Mouse (Mus musculus) thymus, adult 2 months (tissue): ENCODE data around the gene Cbr4.

Experiments
- CTCF ChIP-seq: fragments of 200-500 bp; IDR thresholded peaks from 2 replicates; pipeline ENCODE4 v1.5.1; 2012; ENCODE audit warnings: mild to moderate bottlenecking, control low read depth, low read length, moderate library complexity, borderline replicate concordance; ENCODE audit not compliant: control insufficient read depth, poor library complexity, insufficient read depth; ENCODE audit errors: extremely low read depth
- POLR2A ChIP-seq: fragments of 200-500 bp; IDR thresholded peaks from 2 replicates; pipeline ENCODE4 v1.6.1; 2012; ENCODE audit warnings: mild to moderate bottlenecking, low read length, control low read depth, moderate library complexity; ENCODE audit not compliant: control insufficient read depth, poor library complexity, insufficient read depth; ENCODE audit errors: extremely low read depth

DNA sequence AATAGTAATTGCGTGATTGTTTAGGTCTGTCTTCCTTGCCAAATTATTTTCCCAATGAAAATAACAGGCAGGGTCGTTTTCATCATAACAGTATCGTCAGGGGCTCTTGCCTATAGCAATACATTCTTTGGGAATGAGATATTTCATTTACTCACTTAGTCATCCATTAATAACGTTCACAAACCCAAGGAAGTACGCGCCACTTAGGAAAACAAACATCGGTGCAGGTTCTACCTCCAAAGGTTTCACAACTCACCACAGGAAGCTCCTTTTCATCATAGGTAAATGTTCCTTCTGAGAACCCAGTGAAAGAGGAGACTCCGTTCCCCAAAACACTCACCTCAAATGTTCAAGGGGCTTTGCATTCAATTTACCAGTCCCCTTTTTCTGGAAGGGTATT is 8.7 kb upstream of the Cbr4 start:
- TF ChIP-seq CTCF (no peak), POLR2A (no peak)
